Mouse (Mus musculus): ENCODE data around the gene Maip1.

DNA sequence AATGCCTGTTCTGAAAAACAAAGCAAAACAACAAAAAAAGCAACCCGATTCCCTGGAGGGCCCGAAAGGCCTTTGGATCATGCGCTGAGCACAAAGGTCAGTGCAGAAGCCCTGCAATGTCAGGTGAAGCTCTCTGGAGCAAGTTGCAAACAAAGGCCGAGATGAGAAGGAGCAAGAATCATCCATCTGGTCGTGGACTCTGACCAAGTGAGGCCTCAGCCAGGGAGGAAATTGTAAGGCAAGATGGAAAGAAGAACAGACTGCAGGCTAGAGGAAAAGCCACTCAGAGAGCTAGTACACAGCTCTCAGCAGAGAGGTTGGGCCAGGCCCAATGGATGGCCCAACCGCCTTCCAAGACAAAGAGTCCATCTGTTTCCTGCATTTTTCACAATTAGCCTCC, 32.9 kb downstream of the Maip1 start:
- TF ChIP-seq CTCF (IDR thresholded peaks at IDR 0.05; ENCODE audit: extremely low read depth, insufficient read depth, insufficient read length, insufficient replicate concordance) (no peak), POLR2A (IDR thresholded peaks at IDR 0.05; ENCODE audit: low read depth, low read length) (no peak)

All from spleen, adult 2 months (tissue).